Mouse (Mus musculus) ES-E14 (cell line): ENCODE data around the gene Ccdc3.

Experiments
- HCFC1 ChIP-seq: IDR thresholded peaks from 2 replicates; pipeline ENCODE4 v1.6.1; 2012; ENCODE audit warnings: low read length, inconsistent platforms, borderline replicate concordance; ENCODE audit not compliant: insufficient read depth
- ZNF384 ChIP-seq: IDR thresholded peaks from 2 replicates; pipeline ENCODE4 v1.6.1; 2012; ENCODE audit warnings: low read depth, low read length, inconsistent platforms

- TF ChIP-seq HCFC1: no peak
- no peak for TF ChIP-seq ZNF384
Measured at GRCm38 (mm10) chr2:5097786-5098445, 39.7 kb upstream of the Ccdc3 start.
